In the genomic region with DNA sequence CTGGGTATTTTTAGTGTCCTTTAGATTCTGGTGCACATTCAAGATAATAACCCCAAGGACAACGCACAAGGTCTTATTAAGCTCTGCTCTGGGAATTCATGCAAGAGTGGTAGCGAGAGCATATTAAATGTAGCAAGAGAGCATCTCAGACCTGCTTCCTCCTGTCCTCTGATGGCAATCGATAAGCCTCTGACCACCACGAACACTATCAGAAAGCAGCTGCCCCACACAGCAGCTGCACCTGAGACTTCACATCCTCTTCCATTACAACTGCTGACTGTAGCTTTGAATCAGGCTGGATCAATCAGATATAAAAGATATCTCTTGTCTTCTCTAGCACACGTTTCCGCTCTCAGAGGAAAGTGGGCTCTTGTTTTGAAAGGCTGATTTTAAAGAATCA, we compare ENCODE assay signal across 27 mouse cellular contexts.
A peak's percentile ranks its signal among the peaks of the same experiment; 100 is the strongest.
DNase-seq lines count a peak whose midpoint lies in the region; ATAC-seq and TF ChIP-seq lines count a peak whose summit lies in the region.
"Had no signal": no experiment of that assay in that cellular context is flagged by ENCODE, and none has a peak within 500 bp of the region (broad histone marks: within the 10 kb centered on the region; RNA-seq: fewer than 3 reads in every experiment).

No protein-coding gene starts in this region.

- no peak overlapping the region for H3K9ac ChIP-seq in midbrain, embryonic 12.5 days (replicated peaks)
- H3K9ac ChIP-seq in midbrain, embryonic 13.5 days (replicated peaks), result no peak overlapping the region
- H3K9ac ChIP-seq in heart, adult 2 months (ENCODE audit: low read depth, low read length), result no peak overlapping the region
- H3K9ac ChIP-seq: embryonic facial prominence, embryonic 15.5 days; forebrain, embryonic 13.5 days; limb, embryonic 12.5 days; liver, embryonic 15.5 days; lung, embryonic 14.5 days had no signal

- H3K4me1 ChIP-seq in midbrain, embryonic 12.5 days, result peaks cover 8% of the 10 kb centered on the region; the same call in 1 of the 2 replicates
- peaks cover 21% of the 10 kb centered on the region for H3K4me1 ChIP-seq in midbrain, embryonic 10.5 days
- no peaks in the 10 kb centered on the region for H3K4me1 ChIP-seq in midbrain, embryonic 13.5 days (replicated peaks)
- H3K4me1 ChIP-seq in heart, adult 2 months (ENCODE audit: control insufficient read depth, insufficient read depth, low read length), result peaks cover 2% of the 10 kb centered on the region
- H3K4me1 ChIP-seq: embryonic facial prominence, embryonic 15.5 days had no signal

- no peaks in the 10 kb centered on the region for H3K27me3 ChIP-seq in midbrain, embryonic 12.5 days
- no peaks in the 10 kb centered on the region for H3K27me3 ChIP-seq in midbrain, embryonic 10.5 days (ENCODE audit: low read depth, poor library complexity, severe bottlenecking)
- H3K27me3 ChIP-seq in midbrain, embryonic 13.5 days, result no peaks in the 10 kb centered on the region
- no peaks in the 10 kb centered on the region for H3K27me3 ChIP-seq in heart, adult 2 months (ENCODE audit: control insufficient read depth, insufficient read depth, low read length)
- H3K27me3 ChIP-seq: embryonic facial prominence, embryonic 15.5 days; forebrain, embryonic 13.5 days; limb, embryonic 12.5 days; liver, embryonic 15.5 days had no signal

- TF ChIP-seq POLR2A in brain, embryonic 14.5 days (IDR thresholded peaks at IDR 0.05; ENCODE audit: borderline replicate concordance, extremely low read depth, insufficient read depth, insufficient read length, poor library complexity, severe bottlenecking), result no peak
- TF ChIP-seq POLR2A in heart, adult 2 months (IDR thresholded peaks at IDR 0.05; ENCODE audit: insufficient read depth, low read depth, low read length), result no peak

- WGBS in midbrain, embryonic 12.5 days, result 70% methylated on average over 6 of the region's 6 CpGs
- 78% methylated on average over 6 of the region's 6 CpGs for WGBS in midbrain, embryonic 10.5 days
- 68% methylated on average over 6 of the region's 6 CpGs for WGBS in midbrain, embryonic 13.5 days
- WGBS in heart, adult 2 months, result 65% methylated on average over 6 of the region's 6 CpGs

- H3K9me3 ChIP-seq in midbrain, embryonic 12.5 days, result no peaks in the 10 kb centered on the region
- H3K9me3 ChIP-seq in midbrain, embryonic 10.5 days (replicated peaks), result no peaks in the 10 kb centered on the region
- H3K9me3 ChIP-seq in midbrain, embryonic 13.5 days, result no peaks in the 10 kb centered on the region
- H3K9me3 ChIP-seq: embryonic facial prominence, embryonic 10.5 days; embryonic facial prominence, embryonic 15.5 days; forebrain, embryonic 13.5 days; limb, embryonic 12.5 days; liver, embryonic 15.5 days had no signal

- peak; percentile 66; the same call in 1 of the 2 replicates for ATAC-seq in midbrain, embryonic 12.5 days (ENCODE audit: low FRiP score, low read depth)
- peak; percentile 67; the same call in 1 of the 2 replicates for ATAC-seq in midbrain, embryonic 13.5 days
- ATAC-seq: forebrain, embryonic 13.5 days; hindbrain, embryonic 16.5 days had no signal

- TF ChIP-seq CTCF in brain, embryonic 14.5 days (IDR thresholded peaks at IDR 0.05; ENCODE audit: borderline replicate concordance, extremely low read depth, insufficient read depth, insufficient read length), result no peak
- TF ChIP-seq CTCF in heart, adult 2 months (IDR thresholded peaks at IDR 0.05), result no peak

- DNase-seq in midbrain, embryonic 10.5 days (ENCODE audit: low spot score), result no peak
- DNase-seq in brain, embryonic 14.5 days (ENCODE audit: low read depth), result peak; percentile 39
- DNase-seq in spleen, postnatal 36 days (ENCODE audit: low spot score in 2 of 2), result no peak
- DNase-seq in heart, adult 2 months, result no peak
- DNase-seq in adrenal gland, adult 2 months, result no peak
- DNase-seq: adrenal gland, postnatal 25 days; B cell, adult 2 months; cerebellum, adult 18-20 months; cerebellum, postnatal 10 days; gastrocnemius, postnatal 25 days; kidney, adult 18-20 months; kidney, postnatal 36 days; lung, embryonic 14.5 days; lung, postnatal 14 days; right cerebral cortex, adult 18-20 months; right cerebral cortex, postnatal 4 days; thymus, postnatal 4 days had no signal

- intact Hi-C loops in heart, adult 2 months (cut with DNase I), result no loop called here

- H3K36me3 ChIP-seq in midbrain, embryonic 12.5 days, result no peaks in the 10 kb centered on the region
- no peaks in the 10 kb centered on the region for H3K36me3 ChIP-seq in midbrain, embryonic 10.5 days
- H3K36me3 ChIP-seq in midbrain, embryonic 13.5 days, result no peaks in the 10 kb centered on the region
- no peaks in the 10 kb centered on the region for H3K36me3 ChIP-seq in heart, adult 2 months (ENCODE audit: control insufficient read depth, insufficient read depth, low read length)
- H3K36me3 ChIP-seq: embryonic facial prominence, embryonic 10.5 days; embryonic facial prominence, embryonic 15.5 days; limb, embryonic 12.5 days; liver, embryonic 15.5 days had no signal

- H3K27ac ChIP-seq in midbrain, embryonic 12.5 days (replicated peaks), result peak overlapping the region; percentile 52; the same call in 1 of the 2 replicates
- H3K27ac ChIP-seq in midbrain, embryonic 10.5 days (replicated peaks), result no peak overlapping the region
- H3K27ac ChIP-seq in midbrain, embryonic 13.5 days, result 0 out of 2 replicates have a peak overlapping the region, but pooled peaks have one; percentile 15
- H3K27ac ChIP-seq in heart, adult 2 months, result no peak overlapping the region
- H3K27ac ChIP-seq: embryonic facial prominence, embryonic 10.5 days; embryonic facial prominence, embryonic 15.5 days; forebrain, embryonic 13.5 days; layer of hippocampus, adult 2 months; left cerebral cortex, adult 2 months; limb, embryonic 12.5 days; liver, embryonic 15.5 days had no signal

- TF ChIP-seq EP300 in heart, adult 2 months (IDR thresholded peaks at IDR 0.05; ENCODE audit: insufficient read depth, low read depth, low read length), result no peak

- H3K4me3 ChIP-seq in midbrain, embryonic 12.5 days, result no peak overlapping the region
- no peak overlapping the region for H3K4me3 ChIP-seq in midbrain, embryonic 10.5 days
- no peak overlapping the region for H3K4me3 ChIP-seq in midbrain, embryonic 13.5 days (replicated peaks)
- no peak overlapping the region for H3K4me3 ChIP-seq in heart, adult 2 months
- H3K4me3 ChIP-seq: embryonic facial prominence, embryonic 10.5 days; embryonic facial prominence, embryonic 15.5 days; forebrain, embryonic 13.5 days; layer of hippocampus, adult 2 months; left cerebral cortex, adult 2 months; limb, embryonic 12.5 days; liver, embryonic 15.5 days had no signal

- no peaks in the 10 kb centered on the region for H3K79me2 ChIP-seq in heart, adult 2 months (replicated peaks; ENCODE audit: control insufficient read depth, insufficient read depth, low read length)

- H3K4me2 ChIP-seq in midbrain, embryonic 12.5 days (replicated peaks), result no peak overlapping the region
- H3K4me2 ChIP-seq in midbrain, embryonic 13.5 days (replicated peaks), result no peak overlapping the region
- H3K4me2 ChIP-seq: embryonic facial prominence, embryonic 15.5 days; forebrain, embryonic 13.5 days; limb, embryonic 12.5 days; liver, embryonic 15.5 days; lung, embryonic 14.5 days had no signal

Comparison
In these comparisons a context has a peak if more than half of its experiments do, and no peak if none do; other contexts are left out.
1. H3K27ac ChIP-seq: peak in midbrain, embryonic 12.5 days (single experiment) and midbrain, embryonic 13.5 days (single experiment); none in midbrain, embryonic 10.5 days (single experiment) and heart, adult 2 months (single experiment).